Mouse (Mus musculus) megakaryocyte, embryonic 14.5 days (primary cell): Measurements from ENCODE around the gene Pik3ap1.

Source experiments
- FLI1 ChIP-seq: IDR thresholded peaks from 2 replicates; pipeline ENCODE4 v1.6.1; 2012; ENCODE audit warnings: low read length, inconsistent platforms, mixed read lengths
- GATA1 ChIP-seq: IDR thresholded peaks from 3 replicates; pipeline ENCODE4 v1.6.1; 2012; ENCODE audit warnings: mixed read lengths, low read length, inconsistent platforms, borderline replicate concordance

DNA sequence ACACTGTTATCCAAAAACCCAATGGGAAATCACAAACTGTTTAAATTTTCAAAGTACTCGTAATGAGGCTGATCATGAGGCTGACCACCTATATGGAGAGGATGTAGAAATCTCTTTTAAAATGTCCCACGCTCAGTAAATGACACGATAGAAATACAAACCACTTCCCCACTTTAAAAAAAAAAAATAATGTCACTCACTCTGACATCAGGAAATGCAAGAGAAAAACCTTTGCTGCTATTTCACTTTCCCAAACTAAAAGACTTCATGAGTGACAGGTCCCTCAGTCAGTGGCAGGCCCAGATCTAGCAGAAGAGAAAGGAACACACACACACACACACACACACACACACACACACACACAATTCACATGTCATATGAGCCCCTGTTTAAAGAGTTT lies 49.2 kb downstream of the Pik3ap1 start:
- no peak for TF ChIP-seq GATA1
- TF ChIP-seq FLI1, result no peak
